Mouse (Mus musculus): ENCODE measurements around the gene Fdxr.

The Fdxr gene

DNA sequence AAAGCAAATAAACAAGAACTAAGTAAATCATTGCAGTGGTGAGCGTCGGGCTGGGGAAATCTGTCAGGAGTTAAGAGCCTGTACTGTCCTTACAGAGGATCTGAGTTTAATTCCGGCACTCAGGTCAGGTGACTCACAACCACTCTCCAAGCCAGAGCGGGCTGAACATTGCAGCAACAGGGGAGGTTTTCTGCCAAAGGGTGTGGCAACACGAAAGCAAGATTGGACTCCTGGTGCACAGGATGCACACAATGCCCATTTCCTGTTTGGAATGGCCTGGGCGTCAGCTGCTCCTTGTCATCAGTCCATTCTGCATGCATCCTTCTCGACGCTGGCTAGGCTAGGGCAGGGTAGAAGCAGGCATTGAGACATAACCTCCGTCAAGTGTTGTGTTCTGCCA, 57.6 kb downstream of the Fdxr start:
- DNase-seq (ENCODE audit: inconsistent age in 2 of 2, low spot score in 1 of 2) = peak in 1 of 2 experiments; percentile 59

Data from adrenal gland, adult (tissue).